Comparison of ENCODE assay signal across 8 mouse cellular contexts in genomic region chr6:90702837-90703735, GRCm38 (mm10).
DNase-seq lines count a peak whose midpoint lies in the region; ATAC-seq lines count a peak whose summit lies in the region.

No protein-coding gene starts in this region.

- ATAC-seq in embryonic facial prominence, embryonic 12.5 days (ENCODE audit: insufficient number of reproducible peaks, insufficient read depth, low FRiP score, low TSS enrichment): no peak
- ATAC-seq in hindbrain, embryonic 12.5 days (ENCODE audit: low FRiP score): 0 out of 2 replicates have a peak, but pooled peaks have one; percentile 21
- no peak for ATAC-seq in midbrain, embryonic 16.5 days
- no peak for ATAC-seq in erythroblast, adult 5-6 weeks (replicated peaks; ENCODE audit: low FRiP score, poor library complexity, severe bottlenecking)

- H3K4me1 ChIP-seq in embryonic facial prominence, embryonic 12.5 days: peaks cover 44% of the 10 kb centered on the region
- peaks cover 73% of the 10 kb centered on the region for H3K4me1 ChIP-seq in hindbrain, embryonic 12.5 days
- peaks cover 27% of the 10 kb centered on the region for H3K4me1 ChIP-seq in midbrain, embryonic 16.5 days (ENCODE audit: control insufficient read depth, insufficient read depth, low read length)

- intact Hi-C loops in left cerebral cortex, postnatal 4 days (cut with DNase I): no loop called here
- intact Hi-C loops in left cerebral cortex, postnatal 25 days (cut with DNase I): no loop called here
- intact Hi-C loops in gastrocnemius, postnatal 36 days (cut with DNase I): no loop called here

- H3K9me3 ChIP-seq in embryonic facial prominence, embryonic 12.5 days: no peaks in the 10 kb centered on the region
- no peaks in the 10 kb centered on the region for H3K9me3 ChIP-seq in hindbrain, embryonic 12.5 days (replicated peaks)
- no peaks in the 10 kb centered on the region for H3K9me3 ChIP-seq in midbrain, embryonic 16.5 days (replicated peaks; ENCODE audit: control insufficient read depth, low read length, poor library complexity, severe bottlenecking)

- peak overlapping the region; percentile 11; the same call in 1 of the 2 replicates for H3K9ac ChIP-seq in embryonic facial prominence, embryonic 12.5 days
- H3K9ac ChIP-seq in hindbrain, embryonic 12.5 days: 0 out of 2 replicates have a peak overlapping the region, but pooled peaks have one; percentile 33
- H3K9ac ChIP-seq in midbrain, embryonic 16.5 days (ENCODE audit: low read depth, low read length): 0 out of 2 replicates have a peak overlapping the region, but pooled peaks have one; percentile 8

- DNase-seq in left cerebral cortex, postnatal 4 days: peak; percentile 32
- no peak for DNase-seq in left cerebral cortex, postnatal 25 days (ENCODE audit: low spot score in 2 of 2)
- DNase-seq in layer of hippocampus, adult 9-10 months (ENCODE audit: low spot score): no peak
- no peak for DNase-seq in gastrocnemius, postnatal 36 days

- whole genome bisulfite sequencing in embryonic facial prominence, embryonic 12.5 days: 26% methylated on average over 4 of the region's 4 CpGs
- WGBS in hindbrain, embryonic 12.5 days: 27% methylated on average over 4 of the region's 4 CpGs
- 31% methylated on average over 4 of the region's 4 CpGs for WGBS in midbrain, embryonic 16.5 days

- no peak overlapping the region for H3K4me2 ChIP-seq in embryonic facial prominence, embryonic 12.5 days (replicated peaks)
- no peak overlapping the region for H3K4me2 ChIP-seq in hindbrain, embryonic 12.5 days (replicated peaks)
- H3K4me2 ChIP-seq in midbrain, embryonic 16.5 days (ENCODE audit: low read length): no peak overlapping the region

- peak overlapping the region; percentile 64 for H3K27ac ChIP-seq in embryonic facial prominence, embryonic 12.5 days
- H3K27ac ChIP-seq in hindbrain, embryonic 12.5 days: peak overlapping the region; percentile 85
- H3K27ac ChIP-seq in midbrain, embryonic 16.5 days (ENCODE audit: low read length): peak overlapping the region; percentile 66

- no peak overlapping the region for H3K4me3 ChIP-seq in embryonic facial prominence, embryonic 12.5 days
- no peak overlapping the region for H3K4me3 ChIP-seq in hindbrain, embryonic 12.5 days
- no peak overlapping the region for H3K4me3 ChIP-seq in midbrain, embryonic 16.5 days (ENCODE audit: low read depth, low read length)

- no peaks in the 10 kb centered on the region for H3K36me3 ChIP-seq in embryonic facial prominence, embryonic 12.5 days
- H3K36me3 ChIP-seq in hindbrain, embryonic 12.5 days: no peaks in the 10 kb centered on the region
- H3K36me3 ChIP-seq in midbrain, embryonic 16.5 days (ENCODE audit: control insufficient read depth, insufficient read depth, low read length): no peaks in the 10 kb centered on the region

- no peaks in the 10 kb centered on the region for H3K27me3 ChIP-seq in embryonic facial prominence, embryonic 12.5 days
- H3K27me3 ChIP-seq in hindbrain, embryonic 12.5 days: no peaks in the 10 kb centered on the region
- H3K27me3 ChIP-seq in midbrain, embryonic 16.5 days (ENCODE audit: control insufficient read depth, insufficient read depth, low read depth, low read length): no peaks in the 10 kb centered on the region
